Mouse (Mus musculus) kidney, adult 2 months (tissue): ENCODE data around the gene 9130023H24Rik.

ENCODE experiments used
- CTCF ChIP-seq: fragments of 200-500 bp; conservative IDR thresholded peaks from 2 replicates; pipeline ENCODE4 v1.5.1; 2011; ENCODE audit warnings: low read depth, mild to moderate bottlenecking, control low read depth, low read length, moderate library complexity, mixed read lengths; ENCODE audit not compliant: insufficient read depth, insufficient read length
- POLR2A ChIP-seq: fragments of 200-500 bp; IDR thresholded peaks from one replicate; pipeline ENCODE4 v1.6.1; 2011; ENCODE audit warnings: low read depth, low read length, control low read depth

- no peak for TF ChIP-seq POLR2A
- no peak for TF ChIP-seq CTCF
These were observed 7.7 kb upstream of the 9130023H24Rik start for GRCm38 (mm10) chr7:128245547-128245946.
